Mouse (Mus musculus): ENCODE results near the gene Aup1. TPM values are rescaled to one million over a fixed set of nuclear protein-coding genes. Genes with fewer than 3 reads are reported as not detected.

Aup1 gene
- total RNA-seq, 2 experiments from 2014 or later: 94.0 to 101 TPM

DNA sequence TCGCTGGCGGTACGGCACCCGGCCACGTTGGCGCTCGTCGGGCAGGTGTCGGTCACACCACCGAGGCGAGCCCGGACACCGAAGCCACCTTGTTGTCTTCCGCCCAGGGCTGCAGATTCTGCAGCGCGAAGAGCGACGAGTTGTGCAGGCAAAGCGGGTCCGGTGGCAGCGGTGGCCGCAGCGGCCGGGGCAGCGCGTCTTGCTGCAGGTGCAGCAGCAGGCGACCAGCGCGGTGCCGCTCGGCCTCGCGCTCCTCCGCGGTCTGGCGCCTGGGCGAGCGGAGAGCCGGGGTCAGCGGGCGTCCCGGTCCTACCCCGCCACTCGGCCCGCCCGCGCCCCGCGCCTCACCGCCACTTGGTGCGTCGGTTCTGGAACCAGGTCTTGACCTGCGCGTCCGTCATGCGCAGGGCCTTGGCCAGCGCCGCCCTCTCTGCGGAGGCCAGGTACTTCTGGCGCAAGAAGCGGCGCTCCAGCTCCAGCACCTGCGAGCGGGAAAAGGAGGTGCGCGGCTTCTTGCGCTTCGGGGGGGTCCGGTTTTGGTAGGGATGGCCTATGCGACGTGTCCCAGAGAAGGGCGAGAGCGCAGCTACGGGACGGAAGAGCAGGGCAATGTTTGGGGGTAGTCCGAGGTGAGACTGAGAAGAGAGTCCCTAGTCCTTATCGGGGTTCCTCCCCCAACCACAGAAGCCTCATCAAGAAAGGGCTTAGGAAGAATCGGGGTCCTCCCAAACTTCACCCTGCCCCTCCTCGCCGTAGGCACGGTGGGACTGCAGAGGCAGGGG is 14.6 kb downstream of the Aup1 start:
- no peak for DNase-seq (ENCODE audit: low spot score)

DNA sequence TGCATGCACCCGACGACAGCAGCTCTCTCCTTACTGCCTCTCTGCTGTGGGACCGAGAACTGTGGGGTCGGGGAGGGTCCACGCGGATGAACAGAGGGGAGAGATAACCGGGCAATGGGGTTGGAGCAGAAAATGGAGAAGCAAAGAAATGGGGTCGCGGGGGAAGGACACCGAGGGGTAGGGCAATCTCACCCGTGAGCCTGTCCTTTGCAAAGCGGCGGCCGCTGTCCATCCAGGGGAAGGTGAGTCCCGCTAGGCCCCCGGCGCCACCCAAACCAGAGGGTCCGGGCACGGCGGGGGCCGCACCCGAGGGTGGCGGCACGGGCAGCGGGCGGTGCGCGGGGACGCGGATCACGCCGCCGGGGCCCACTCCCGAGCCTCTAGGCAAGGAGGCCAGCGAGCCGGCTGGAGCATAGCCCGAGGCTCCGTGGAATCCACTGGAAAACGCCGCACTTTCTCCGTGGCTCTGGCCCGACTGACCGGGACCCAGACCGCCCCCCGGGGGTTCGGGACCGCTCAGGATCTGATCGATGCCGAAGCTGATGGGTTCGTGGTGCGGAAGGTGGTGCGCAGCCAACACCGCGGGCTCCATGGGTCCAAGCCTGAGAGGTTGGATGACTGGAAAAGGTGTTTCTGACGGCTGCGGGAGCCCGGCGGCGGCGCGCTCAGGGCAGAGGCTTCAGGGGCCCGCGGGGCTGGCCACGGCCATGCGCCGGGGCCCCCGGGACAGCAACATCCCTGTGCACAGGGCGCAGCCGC is 15.3 kb downstream of the Aup1 start:
- DNase-seq (ENCODE audit: low spot score): no peak

DNA sequence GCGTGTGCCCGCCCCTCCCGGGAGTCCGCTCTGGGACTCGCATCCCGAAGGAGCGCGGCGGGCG is 15.8 kb downstream of the Aup1 start, which contains the start of gene Tlx2:
Tlx2 (minus strand) TSS at position 47 of the 64 bp plus-strand sequence.
- DNase-seq (ENCODE audit: low spot score): no peak

DNA sequence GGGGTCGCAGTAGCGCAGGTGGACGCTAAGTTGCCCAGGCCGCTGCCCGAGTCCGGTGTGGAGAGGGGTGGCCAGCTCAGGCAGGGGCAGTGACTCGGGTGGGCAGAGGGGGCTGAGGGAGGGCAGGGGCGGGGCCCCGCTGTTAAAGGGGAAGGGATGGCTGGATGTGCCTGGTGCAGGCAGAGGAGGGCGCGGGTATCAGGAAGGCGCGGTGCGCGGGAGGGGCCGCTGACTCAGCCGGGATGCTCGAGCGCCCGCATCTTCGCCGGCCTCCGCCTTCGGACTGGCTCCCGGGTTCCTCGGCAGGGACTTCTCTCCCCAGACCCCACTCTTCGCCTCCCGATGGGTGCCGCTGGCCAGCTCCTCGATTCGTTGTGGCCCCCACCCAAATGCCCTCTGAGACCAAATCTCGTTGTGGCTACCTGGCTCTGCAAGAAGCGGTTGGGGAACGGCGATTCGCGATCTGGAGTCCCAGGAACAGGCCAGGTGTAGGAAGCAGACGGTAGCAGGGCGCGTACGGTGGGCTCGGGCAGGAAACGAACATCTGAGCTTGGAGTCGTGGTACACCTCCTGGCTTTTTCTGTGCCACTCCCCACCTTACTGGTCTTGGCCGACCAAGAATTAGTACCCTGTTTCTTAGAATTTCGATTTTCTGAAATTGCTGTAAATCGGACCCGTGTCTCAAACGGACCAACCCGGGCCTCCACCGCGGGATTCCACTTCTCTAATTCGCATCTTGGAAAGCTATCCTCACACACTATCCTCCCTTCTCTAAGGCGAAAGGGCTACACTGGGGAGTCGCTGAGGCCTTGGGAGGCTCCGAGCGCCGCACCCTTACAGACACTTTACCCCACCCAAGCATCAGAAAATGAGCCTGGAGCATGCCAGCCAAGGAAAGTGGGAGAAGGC is 16.2 kb downstream of the Aup1 start:
- no peak for DNase-seq (ENCODE audit: low spot score)

DNA sequence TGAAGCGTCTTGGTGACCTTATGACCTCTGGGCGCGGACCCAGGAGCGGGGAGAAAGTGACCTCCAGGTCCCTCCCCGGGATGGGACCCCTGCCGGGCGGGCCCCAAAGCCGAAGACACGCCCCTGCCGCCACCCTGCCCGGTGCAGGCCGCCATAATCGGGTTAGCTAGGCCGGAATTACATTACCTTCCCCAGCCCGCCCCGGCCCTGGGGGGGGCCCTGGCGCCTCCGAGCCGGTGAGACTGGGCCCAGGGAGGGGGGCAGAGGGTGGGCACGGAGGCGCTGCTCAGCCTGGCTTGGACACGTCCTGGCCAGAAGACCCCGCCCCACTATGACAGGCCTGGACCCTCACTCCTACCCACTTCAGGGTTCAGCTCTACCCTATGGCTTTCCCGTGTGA is 16.9 kb downstream of the Aup1 start:
- DNase-seq (ENCODE audit: low spot score): no peak

DNA sequence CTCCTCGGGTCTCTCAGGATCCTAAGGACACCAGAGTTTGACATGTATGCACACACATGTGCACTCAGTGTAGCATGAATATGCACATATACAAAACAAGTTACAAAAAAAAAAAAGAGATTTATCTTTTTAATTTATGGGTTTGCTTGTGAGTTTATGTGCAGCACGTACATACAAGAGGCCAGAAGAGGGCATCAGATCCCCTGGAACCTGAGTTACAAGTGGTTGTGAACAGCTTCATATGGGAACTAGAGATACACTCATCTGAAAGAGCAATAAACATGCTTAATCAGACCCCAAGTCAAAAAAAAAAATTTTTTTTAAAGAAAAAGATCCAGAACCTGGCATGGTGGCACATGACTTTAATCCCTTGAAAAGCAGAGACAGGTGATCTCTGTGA is 20.7 kb downstream of the Aup1 start:
- DNase-seq (ENCODE audit: low spot score): no peak

DNA sequence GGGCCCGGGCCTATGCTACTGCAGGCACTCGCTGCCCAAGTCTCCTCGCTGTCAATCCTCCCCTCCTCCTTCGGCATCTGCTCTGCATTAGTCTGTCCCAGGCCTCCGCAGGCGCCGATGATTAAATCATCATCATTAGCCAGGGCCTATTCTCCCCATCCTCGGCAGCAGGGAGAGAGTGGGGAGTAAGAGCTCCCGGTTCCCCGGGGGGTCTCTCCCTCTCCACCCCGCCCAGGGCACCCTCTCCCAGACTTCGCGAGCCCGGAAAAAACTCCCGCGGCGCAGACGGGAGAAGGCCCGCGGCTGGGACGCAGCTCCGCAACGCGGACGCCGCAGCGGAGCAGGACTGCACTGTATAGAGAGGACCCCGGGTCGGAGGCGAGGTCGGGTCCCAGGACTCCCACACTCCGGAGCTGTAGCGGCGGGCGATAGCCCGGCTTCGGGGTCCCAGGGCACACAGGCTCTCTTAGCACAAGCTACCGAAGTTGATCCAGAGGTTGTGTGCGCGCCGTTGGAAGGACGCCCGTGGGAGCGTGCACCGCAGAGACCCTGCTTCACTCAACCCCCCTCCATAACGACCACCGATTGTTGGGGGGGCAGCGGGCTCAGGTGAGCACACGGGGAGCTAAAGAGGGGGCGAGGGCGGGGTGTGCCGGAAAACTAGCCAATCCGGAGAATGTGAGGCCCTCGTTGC is 23.5 kb downstream of the Aup1 start, which contains the start of gene Pcgf1:
Pcgf1 (plus strand) TSS at position 240 of the 694 bp plus-strand sequence.
- no peak for DNase-seq (ENCODE audit: low spot score)

DNA sequence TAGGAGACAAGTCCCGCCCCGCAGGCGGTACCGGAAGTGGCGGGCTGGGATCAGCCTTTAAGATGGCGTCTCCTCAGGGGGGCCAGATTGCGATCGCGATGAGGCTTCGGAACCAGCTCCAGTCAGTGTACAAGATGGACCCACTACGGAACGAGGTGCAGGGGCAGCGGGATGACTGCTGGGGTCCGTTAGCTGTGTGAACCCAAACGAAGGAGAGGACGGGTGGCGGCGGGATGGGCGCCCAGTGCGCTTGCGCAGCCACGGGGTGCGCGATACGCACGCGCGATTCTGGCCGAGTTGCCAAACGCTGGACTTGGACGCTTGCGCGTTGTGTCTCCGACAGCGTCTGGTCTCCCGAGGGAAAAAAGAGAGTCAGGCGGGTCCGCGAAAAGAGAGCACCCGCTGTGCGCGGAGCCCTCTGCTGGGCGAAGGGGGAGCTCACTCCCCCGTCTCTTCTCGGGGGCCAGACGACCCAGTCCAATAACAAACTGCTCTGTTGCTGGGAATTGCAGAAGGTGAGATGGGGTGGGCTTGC is 24.1 kb downstream of the Aup1 start:
- peak; percentile 99 for DNase-seq (ENCODE audit: low spot score)

DNA sequence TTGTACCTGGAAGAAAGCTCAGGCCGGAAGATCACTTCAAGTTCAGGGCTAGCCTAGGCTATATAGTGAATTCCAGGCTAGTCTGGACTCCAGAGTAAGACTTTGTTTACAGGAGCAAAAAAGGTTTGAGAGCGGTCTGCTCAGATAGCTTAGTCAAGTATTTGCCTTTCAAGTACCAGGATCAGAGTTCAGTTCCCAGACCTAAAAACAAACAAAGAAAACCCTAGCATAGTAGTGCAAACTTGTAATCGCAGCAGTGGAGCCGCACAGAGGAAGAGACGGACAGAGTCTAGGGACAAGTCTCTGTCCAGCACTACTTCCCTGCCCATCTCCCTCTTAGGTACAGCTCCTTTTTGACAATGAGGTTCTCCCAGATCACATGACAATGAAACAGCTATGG is 25.9 kb downstream of the Aup1 start:
- DNase-seq (ENCODE audit: low spot score): no peak

DNA sequence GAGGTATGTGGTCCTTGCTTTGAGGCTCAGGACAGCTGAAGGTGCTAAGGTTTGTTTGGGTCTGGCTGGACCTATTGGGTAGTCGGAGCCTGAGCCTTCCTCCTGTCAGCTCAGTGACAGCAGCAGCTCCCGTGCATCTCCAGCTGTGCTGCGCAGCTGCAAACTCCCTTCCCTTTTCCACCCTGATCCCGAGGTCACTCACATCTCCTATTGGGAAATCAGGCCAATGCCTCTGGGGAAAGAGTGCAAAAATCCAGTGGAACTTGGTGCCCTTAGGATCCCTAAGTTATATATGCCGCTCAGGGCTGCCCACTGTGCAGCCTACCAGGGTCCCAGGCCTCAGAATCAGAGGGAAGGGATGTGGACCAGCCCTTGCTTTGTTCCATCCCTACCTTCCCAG is 29.2 kb downstream of the Aup1 start:
- no peak for DNase-seq (ENCODE audit: low spot score)

DNA sequence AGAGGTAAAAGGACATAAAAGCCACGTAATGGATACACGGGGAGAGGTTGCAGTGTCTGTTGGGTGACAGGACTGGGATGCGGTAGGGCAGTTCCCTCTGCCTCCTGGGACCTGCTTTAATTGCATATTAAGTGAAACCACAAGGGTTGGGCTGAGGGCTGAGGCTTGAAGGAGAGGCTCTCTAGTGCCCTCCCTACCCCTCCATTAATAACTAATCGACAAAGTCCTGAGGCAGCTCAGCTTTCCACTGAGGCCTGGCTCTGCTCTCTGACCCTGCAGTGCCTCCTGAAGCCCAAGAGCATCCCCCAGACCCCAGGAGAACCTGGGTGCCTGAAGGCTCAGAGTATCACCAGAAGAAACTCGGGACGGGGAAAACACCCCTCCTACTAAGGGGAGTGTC is 30.2 kb downstream of the Aup1 start:
- no peak for DNase-seq (ENCODE audit: low spot score)

DNA sequence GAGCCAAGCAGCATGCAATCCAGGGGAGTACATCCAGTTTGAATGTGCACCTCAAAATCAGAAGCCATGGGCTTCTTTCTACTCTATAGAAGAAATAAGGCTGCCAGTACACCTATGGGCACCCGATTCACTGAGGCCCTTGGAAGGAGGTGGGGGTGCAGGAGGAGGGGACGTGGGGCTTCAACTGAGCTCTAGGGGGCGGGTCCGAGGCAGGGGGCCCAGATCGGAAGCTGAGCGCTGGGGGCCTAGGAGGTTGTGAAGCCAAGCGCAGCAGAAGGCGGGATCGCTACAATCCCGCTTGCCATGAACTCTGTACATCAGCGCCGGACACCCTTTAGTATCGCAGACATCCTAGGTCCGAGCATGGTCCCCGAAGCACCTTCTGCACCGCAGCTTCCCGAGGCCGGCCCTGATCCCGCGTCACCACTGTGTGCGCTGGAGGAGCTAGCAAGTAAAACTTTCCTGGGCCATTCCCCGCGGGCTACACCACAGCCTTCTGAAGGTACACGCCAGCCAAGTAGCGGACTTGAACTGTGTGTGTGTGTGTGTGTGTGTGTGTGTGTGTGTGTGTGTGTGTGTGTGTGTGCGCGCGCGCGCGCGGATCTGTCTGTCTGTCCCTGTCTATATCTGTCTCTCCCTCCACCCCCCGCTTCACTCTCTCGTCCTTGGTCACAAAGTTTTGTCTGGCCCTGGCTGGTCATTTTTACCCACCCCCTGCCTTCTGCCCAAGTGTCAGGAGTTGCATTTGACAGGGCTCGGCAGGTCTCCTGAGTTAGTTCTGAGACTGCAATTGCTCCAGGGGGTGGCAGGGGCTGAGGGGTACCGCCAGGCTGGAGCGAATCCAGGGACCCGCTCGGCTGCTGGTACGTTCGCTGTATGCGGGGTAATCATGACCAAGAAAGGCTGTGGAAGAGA is 32.1 kb downstream of the Aup1 start, which contains the start of gene Lbx2:
Lbx2 (plus strand) TSS at position 247 of the 915 bp plus-strand sequence.
- no peak for DNase-seq (ENCODE audit: low spot score)

DNA sequence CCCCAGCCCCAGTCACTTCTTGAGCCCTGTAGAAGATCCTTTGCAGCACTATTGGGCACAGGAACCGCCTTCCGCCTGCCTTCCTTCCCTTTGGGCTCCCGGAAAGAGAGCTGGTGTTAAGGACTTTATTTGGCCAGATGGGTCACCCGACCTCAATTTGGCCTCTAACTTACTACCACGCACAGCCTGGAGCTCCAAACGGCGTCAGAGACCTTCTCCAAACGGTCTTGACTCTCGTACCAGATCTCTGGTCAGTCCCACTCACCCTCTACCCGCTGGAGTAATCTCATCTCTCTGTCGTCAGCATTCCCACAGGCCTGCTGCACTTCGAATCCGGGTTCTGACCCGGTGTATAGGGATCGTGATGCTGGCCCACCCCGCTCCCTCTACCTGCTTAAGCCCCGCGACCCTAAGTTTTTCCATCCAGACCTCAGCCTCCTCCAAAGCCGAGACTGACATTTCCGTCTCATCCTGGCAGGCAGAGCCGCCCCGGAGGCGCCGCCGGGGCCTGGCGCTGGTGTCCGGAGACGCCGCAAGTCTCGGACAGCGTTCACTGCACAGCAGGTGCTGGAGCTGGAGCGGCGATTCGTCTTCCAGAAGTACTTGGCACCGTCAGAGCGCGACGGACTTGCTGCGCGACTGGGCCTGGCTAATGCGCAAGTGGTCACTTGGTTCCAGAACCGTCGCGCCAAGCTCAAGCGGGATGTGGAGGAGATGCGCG is 33.0 kb downstream of the Aup1 start:
- DNase-seq (ENCODE audit: low spot score): peak; percentile 49

DNA sequence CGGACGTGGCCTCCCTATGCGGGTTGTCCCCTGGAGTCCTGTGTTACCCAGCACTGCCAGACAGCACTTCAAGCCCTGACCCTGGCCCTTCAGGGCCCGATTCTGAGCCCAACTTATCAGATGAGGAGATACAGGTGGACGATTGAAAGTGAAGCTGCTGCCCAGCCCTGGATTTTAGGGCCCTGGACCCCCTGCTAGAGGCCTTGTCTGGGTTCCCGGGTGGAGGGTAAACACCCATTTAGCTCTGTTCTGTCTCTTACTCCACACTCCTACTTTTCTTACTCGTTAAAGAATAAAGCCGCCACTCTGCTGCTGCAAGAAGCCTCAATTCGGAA is 33.6 kb downstream of the Aup1 start:
- no peak for DNase-seq (ENCODE audit: low spot score)

DNA sequence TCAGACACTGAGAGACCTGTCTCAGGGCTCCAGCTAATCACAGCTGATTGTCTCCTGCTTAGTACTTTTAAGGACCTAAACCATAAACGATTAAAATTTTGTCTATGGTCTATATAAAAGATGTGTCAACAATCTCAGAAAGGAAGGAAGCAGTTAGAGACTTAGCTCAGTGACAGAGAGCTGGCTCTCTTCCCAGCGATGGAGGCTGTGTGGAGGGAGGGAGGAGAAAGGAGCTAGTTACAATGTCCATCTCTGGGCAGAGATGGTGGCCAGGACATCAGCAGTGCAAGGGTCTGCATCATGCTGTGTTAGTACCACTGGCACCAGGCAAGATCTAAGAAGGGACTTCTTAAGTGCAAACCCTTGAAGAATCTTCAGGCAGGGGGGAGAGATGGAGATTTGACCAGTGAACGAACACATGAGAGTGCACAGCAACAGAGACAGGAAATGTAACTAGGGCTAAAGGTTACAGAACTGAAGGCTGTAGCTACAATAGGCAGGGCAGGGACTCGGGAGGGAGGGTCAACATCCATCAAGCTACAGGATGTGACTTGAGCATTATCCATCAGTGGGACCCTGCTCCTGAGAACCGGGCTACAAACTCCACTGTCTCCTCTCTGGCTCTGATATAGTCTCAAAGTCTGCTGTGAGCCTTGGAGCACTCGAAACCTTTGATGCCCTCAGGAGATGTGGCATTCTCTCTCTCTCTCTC is 38.3 kb downstream of the Aup1 start:
- DNase-seq (ENCODE audit: low spot score): no peak

DNA sequence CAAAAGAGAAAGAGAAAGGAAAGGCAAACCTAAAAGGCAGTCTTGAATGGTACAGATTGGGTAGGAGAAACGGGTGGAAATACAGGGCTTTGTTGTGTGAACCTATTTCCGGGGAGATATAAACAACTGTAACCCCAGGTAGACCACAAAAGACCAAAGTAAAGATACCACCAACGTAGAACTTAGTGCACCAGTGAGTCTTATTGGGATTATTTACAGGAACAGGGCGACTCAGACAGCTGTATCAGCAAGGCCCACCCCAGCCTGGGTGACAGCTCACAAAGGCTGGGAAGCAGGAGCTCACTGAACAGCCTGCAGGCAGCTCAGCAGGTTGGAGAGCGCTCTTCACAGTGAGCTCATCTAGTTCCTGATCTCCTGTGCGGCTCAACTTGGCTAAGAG is 41.6 kb downstream of the Aup1 start:
- no peak for DNase-seq (ENCODE audit: low spot score)

DNA sequence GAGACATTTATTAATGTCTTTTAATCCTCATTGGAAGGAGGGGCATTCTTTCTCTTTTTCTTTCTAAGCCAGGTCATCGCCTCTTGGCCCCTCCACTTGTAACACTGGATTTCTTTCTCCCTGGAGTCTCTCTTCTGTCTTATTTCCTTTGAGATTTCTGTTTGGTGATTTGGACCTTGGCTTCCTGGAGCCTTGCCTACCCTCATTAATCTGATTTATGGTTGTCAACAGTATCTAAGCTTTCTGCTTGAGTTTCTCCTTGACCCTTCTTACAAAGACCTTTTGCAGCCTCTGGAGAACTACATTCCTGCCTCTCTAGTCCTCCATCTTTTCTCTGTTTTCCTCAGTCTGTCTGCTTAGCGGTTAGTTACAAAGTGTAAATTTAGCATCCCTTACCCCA is 44.1 kb downstream of the Aup1 start:
- no peak for DNase-seq (ENCODE audit: low spot score)

DNA sequence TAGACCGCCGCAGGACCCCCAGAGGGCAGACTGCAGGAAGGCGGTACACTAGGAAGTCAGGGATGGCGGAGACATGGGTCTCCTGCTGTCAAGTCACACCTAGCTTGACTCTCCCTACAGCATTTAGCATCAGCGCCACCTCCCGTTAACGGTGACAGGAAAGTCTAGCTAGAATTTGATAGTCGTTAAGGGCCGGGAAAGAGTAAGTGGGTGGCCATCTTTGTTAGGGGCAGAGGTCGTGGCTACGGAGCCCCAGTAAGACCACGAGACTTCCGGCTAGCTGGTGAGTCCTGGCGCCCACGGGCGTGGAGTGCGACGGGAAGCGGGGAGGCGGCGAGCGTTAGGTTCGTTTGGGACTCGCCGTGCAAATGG is 47.0 kb downstream of the Aup1 start, which contains the start of the genes Ccdc142 and Gm42688:
Ccdc142 (plus strand) TSS at position 286 of the 372 bp plus-strand sequence.
Gm42688 (plus strand) TSS at position 302 of the 372 bp plus-strand sequence.
- DNase-seq (ENCODE audit: low spot score): peak; percentile 93
